Comparison of ENCODE assay signal across 12 mouse cellular contexts in the genomic region with DNA sequence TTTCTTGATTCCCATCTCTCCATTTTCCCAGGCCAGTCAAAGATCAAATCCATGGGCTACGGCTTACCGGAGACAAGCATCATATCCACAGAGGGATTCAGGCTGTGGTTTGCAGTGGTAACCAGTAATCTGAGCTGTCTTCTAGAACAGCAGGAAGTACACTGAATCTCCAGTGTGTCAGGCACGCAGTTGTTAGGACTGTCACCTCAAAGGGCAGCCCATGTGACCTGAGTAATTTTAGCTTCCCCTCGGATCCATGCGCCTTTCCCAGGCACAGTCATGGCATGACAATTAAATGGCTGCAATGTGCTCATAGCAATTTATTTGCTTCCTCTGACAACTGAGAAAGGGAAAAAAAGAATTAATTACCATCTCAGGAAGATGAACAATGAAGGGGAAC.
"Had no signal": no experiment of that assay in that cellular context is flagged by ENCODE, and none has a peak within 500 bp of the region (broad histone marks: within the 10 kb centered on the region; RNA-seq: fewer than 3 reads in every experiment).

No protein-coding gene starts in this region.

- H3K36me3 ChIP-seq: limb, embryonic 15.5 days; liver, embryonic 12.5 days had no signal

- ATAC-seq: liver, embryonic 12.5 days; midbrain, embryonic 16.5 days had no signal

- H3K27ac ChIP-seq: limb, embryonic 15.5 days; liver, embryonic 12.5 days; stomach, postnatal 0 days had no signal

- DNase-seq: kidney, postnatal 25 days; layer of hippocampus, postnatal 36 days; lung, embryonic 14.5 days; lung, postnatal 10 days; lung, postnatal 4 days; thymus, postnatal 4 days had no signal

- H3K4me1 ChIP-seq: liver, embryonic 12.5 days; megakaryocyte, embryonic 14.5 days had no signal

- H3K27me3 ChIP-seq: limb, embryonic 15.5 days; liver, embryonic 12.5 days; megakaryocyte, embryonic 14.5 days had no signal

- H3K4me2 ChIP-seq: limb, embryonic 15.5 days; liver, embryonic 12.5 days; lung, embryonic 14.5 days; midbrain, embryonic 11.5 days had no signal

- H3K4me3 ChIP-seq: limb, embryonic 15.5 days; liver, embryonic 12.5 days; megakaryocyte, embryonic 14.5 days had no signal

- H3K9ac ChIP-seq: limb, embryonic 15.5 days; liver, embryonic 12.5 days; lung, embryonic 14.5 days had no signal

- H3K9me3 ChIP-seq: limb, embryonic 15.5 days; liver, embryonic 12.5 days had no signal
